Mouse (Mus musculus): ENCODE results near the gene Gimap9. TPM values are rescaled to one million over a fixed set of nuclear protein-coding genes. Genes with fewer than 3 reads are reported as not detected.

Gene Gimap9
- polyA plus RNA-seq, 1 experiment from 2014 or later: 11.7 TPM

GRCm38 (mm10) chr6:48723468-48723867, 47.5 kb downstream of the Gimap9 start:
- 71% methylated on average over 8 of the region's 8 CpGs for WGBS
- H3K9me3 ChIP-seq (ENCODE audit: low read depth, low read length): no peaks in the 10 kb centered on the region
- no peak for DNase-seq
- no peak overlapping the region for H3K4me3 ChIP-seq (ENCODE audit: low read depth, low read length)
- H3K27me3 ChIP-seq (ENCODE audit: insufficient read depth, low read length): no peaks in the 10 kb centered on the region
- no peak overlapping the region for H3K4me2 ChIP-seq
- H3K36me3 ChIP-seq (ENCODE audit: insufficient read depth): no peaks in the 10 kb centered on the region
- no peak overlapping the region for H3K9ac ChIP-seq
- no peak for TF ChIP-seq CTCF (IDR thresholded peaks at IDR 0.05; ENCODE audit: low read depth)
- no peak for ATAC-seq (ENCODE audit: insufficient read depth)
- H3K27ac ChIP-seq (ENCODE audit: low read depth): no peak overlapping the region
- H3K4me1 ChIP-seq (ENCODE audit: insufficient read depth): no peaks in the 10 kb centered on the region

DNA sequence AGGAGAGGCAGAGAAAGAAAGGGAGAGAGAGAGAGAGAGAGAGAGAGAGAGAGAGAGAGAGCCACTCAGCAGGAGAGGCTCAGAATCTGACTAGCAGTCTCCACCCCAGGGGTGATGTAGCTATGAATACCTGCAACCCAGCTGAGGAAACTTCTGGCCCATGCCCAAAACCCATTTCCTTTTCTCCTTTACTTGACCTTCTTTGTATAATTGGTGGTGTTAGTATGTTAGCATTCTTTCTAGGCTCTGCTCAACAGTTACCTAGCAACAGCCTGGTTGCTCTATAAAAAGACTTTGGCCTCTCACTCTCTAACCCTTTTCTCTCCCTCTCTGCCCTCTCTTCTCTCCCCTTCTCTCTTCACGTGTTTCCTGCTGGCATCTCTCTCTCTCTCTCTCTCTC, 49.5 kb downstream of the Gimap9 start:
- no peak for TF ChIP-seq CTCF (IDR thresholded peaks at IDR 0.05; ENCODE audit: low read depth)
- WGBS: 7% methylated on average over 1 of the region's 1 CpGs
- Histone ChIP-seq H3K9me3 (ENCODE audit: low read depth, low read length) (no peaks in the 10 kb centered on the region), H3K4me2 (no peak overlapping the region), H3K9ac (no peak overlapping the region), H3K27me3 (ENCODE audit: insufficient read depth, low read length) (no peaks in the 10 kb centered on the region), H3K36me3 (ENCODE audit: insufficient read depth) (no peaks in the 10 kb centered on the region), H3K4me1 (ENCODE audit: insufficient read depth) (no peaks in the 10 kb centered on the region), H3K27ac (ENCODE audit: low read depth) (no peak overlapping the region), H3K4me3 (ENCODE audit: low read depth, low read length) (no peak overlapping the region)
- peak; percentile 83 for DNase-seq
- peak; percentile 85 for ATAC-seq (ENCODE audit: insufficient read depth)

- no peaks in the 10 kb centered on the region for H3K9me3 ChIP-seq (ENCODE audit: low read depth, low read length)
- no peak overlapping the region for H3K27ac ChIP-seq (ENCODE audit: low read depth)
- no peak overlapping the region for H3K4me2 ChIP-seq
- no peak for TF ChIP-seq CTCF (IDR thresholded peaks at IDR 0.05; ENCODE audit: low read depth)
- H3K9ac ChIP-seq: no peak overlapping the region
- no peaks in the 10 kb centered on the region for H3K4me1 ChIP-seq (ENCODE audit: insufficient read depth)
- no peak for ATAC-seq (ENCODE audit: insufficient read depth)
- WGBS: 76% methylated on average over 5 of the region's 5 CpGs
- no peak for DNase-seq
- no peaks in the 10 kb centered on the region for H3K36me3 ChIP-seq (ENCODE audit: insufficient read depth)
- no peak overlapping the region for H3K4me3 ChIP-seq (ENCODE audit: low read depth, low read length)
- no peaks in the 10 kb centered on the region for H3K27me3 ChIP-seq (ENCODE audit: insufficient read depth, low read length)
These were observed 51.8 kb downstream of the Gimap9 start for GRCm38 (mm10) chr6:48727761-48728160.

Other genes starting within 250 kb of the Gimap9 start
- 20.7 TPM in 2 replicates for gene Zfp467, start 230.3 kb upstream of the Gimap9 start, polyA plus RNA-seq (2014; fragmentation: Nextera tagmentation; extraction: Ambion mirVana)
- 0.11 and 0.18 TPM in 2 replicates for gene Sspo, start 227.9 kb upstream of the Gimap9 start, polyA plus RNA-seq (2014; fragmentation: Nextera tagmentation; extraction: Ambion mirVana)
- gene Atp6v0e2, start 138.5 kb upstream of the Gimap9 start, polyA plus RNA-seq (2014; fragmentation: Nextera tagmentation; extraction: Ambion mirVana): 7.4 and 7.9 TPM in 2 replicates
- gene Lrrc61, start 121.3 kb upstream of the Gimap9 start, polyA plus RNA-seq (2014; fragmentation: Nextera tagmentation; extraction: Ambion mirVana): 5.4 and 7.8 TPM in 2 replicates
- 43.1 and 47.0 TPM in 2 replicates for gene Rarres2, start 103.3 kb upstream of the Gimap9 start, polyA plus RNA-seq (2014; fragmentation: Nextera tagmentation; extraction: Ambion mirVana)
- not detected in 2 replicates for gene Gm45021, start 86.5 kb upstream of the Gimap9 start, polyA plus RNA-seq (2014; fragmentation: Nextera tagmentation; extraction: Ambion mirVana)
- gene Repin1, start 82.2 kb upstream of the Gimap9 start, polyA plus RNA-seq (2014; fragmentation: Nextera tagmentation; extraction: Ambion mirVana): 30.3 and 31.5 TPM in 2 replicates
- gene Gm44965, start 82.2 kb upstream of the Gimap9 start, polyA plus RNA-seq (2014; fragmentation: Nextera tagmentation; extraction: Ambion mirVana): not detected in 2 replicates
- gene Zfp775, start 74.1 kb upstream of the Gimap9 start, polyA plus RNA-seq (2014; fragmentation: Nextera tagmentation; extraction: Ambion mirVana): 7.6 and 7.8 TPM in 2 replicates
- gene AI854703, start 49.4 kb upstream of the Gimap9 start, polyA plus RNA-seq (2014; fragmentation: Nextera tagmentation; extraction: Ambion mirVana): 0.34 and 0.49 TPM in 2 replicates
- gene Gimap8, start 28.9 kb upstream of the Gimap9 start, polyA plus RNA-seq (2014; fragmentation: Nextera tagmentation; extraction: Ambion mirVana): 1.3 and 1.5 TPM in 2 replicates
- 25.6 and 27.8 TPM in 2 replicates for gene Gimap4, start 8.4 kb downstream of the Gimap9 start, polyA plus RNA-seq (2014; fragmentation: Nextera tagmentation; extraction: Ambion mirVana)
- gene Gimap6, start 32.1 kb downstream of the Gimap9 start, polyA plus RNA-seq (2014; fragmentation: Nextera tagmentation; extraction: Ambion mirVana): 38.0 and 38.5 TPM in 2 replicates
- 3.8 and 3.9 TPM in 2 replicates for gene Gm28053, start 42.5 kb downstream of the Gimap9 start, polyA plus RNA-seq (2014; fragmentation: Nextera tagmentation; extraction: Ambion mirVana)
- gene Gimap7, start 42.5 kb downstream of the Gimap9 start, polyA plus RNA-seq (2014; fragmentation: Nextera tagmentation; extraction: Ambion mirVana): not detected in 2 replicates
- 35.3 and 37.2 TPM in 2 replicates for gene Gimap1, start 62.9 kb downstream of the Gimap9 start, polyA plus RNA-seq (2014; fragmentation: Nextera tagmentation; extraction: Ambion mirVana)
- 20.7 and 21.7 TPM in 2 replicates for gene Gimap5, start 70.1 kb downstream of the Gimap9 start, polyA plus RNA-seq (2014; fragmentation: Nextera tagmentation; extraction: Ambion mirVana)
- gene Gimap3, start 94.7 kb downstream of the Gimap9 start, polyA plus RNA-seq (2014; fragmentation: Nextera tagmentation; extraction: Ambion mirVana): not detected in 2 replicates
- gene Tmem176a, start 164.8 kb downstream of the Gimap9 start, polyA plus RNA-seq (2014; fragmentation: Nextera tagmentation; extraction: Ambion mirVana): 213 and 226 TPM in 2 replicates
- gene Tmem176b, start 165.4 kb downstream of the Gimap9 start, polyA plus RNA-seq (2014; fragmentation: Nextera tagmentation; extraction: Ambion mirVana): 387 and 409 TPM in 2 replicates
- gene Aoc1, start 196.8 kb downstream of the Gimap9 start, polyA plus RNA-seq (2014; fragmentation: Nextera tagmentation; extraction: Ambion mirVana): not detected in 2 replicates